Mouse (Mus musculus) embryonic stem cell, embryonic (primary cell): ENCODE results near the gene Ccdc134.

ENCODE experiments used
- CTCF ChIA-PET, 4 experiments: fragments of 300-600 bp in 2 of 4; fragments of 350-600 bp in 2 of 4; sonication (Branson Sonifier 250); formaldehyde crosslinking; loops; one replicate each; lab custom pipeline; 2022; ENCODE audit warnings: inconsistent platforms in 2 of 4; lab: Charles Lee
- POLR2A ChIA-PET, 4 experiments: fragments of 300-600 bp in 2 of 4; fragments of 350-600 bp in 2 of 4; sonication (Branson Sonifier 250); formaldehyde crosslinking; loops; one replicate each; lab custom pipeline; 2022; ENCODE audit warnings: antibody characterized with exemption in 4 of 4, inconsistent platforms in 1 of 4; lab: Charles Lee

Ccdc134 gene

DNA sequence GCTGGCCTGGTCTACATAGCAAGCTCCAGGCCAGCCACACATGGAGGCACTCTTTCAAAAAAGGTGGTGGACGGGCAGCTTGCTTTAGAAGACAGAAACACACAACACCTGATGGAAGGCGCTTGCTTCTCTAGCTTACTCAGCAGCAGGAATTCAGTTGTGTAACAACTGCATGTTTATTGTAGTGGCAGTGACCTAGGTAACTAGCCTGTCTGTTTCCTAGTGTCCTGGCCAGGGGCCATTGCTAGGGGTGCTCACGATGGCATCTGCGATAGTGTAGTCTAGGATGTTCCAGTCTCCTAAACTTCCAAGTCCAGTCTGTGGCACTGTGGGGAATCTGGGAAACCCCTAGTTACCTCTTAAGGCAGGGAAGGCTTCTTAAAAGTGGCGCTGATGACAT is 16.4 kb downstream of the Ccdc134 start:
- CTCF ChIA-PET: interaction anchor here in 3 of 4 experiments (1.2 to 7.1 kb wide), 5 partner anchors 21 to 93 kb away, joined by 3 to 48 read pairs (median 4); no protein-coding TSS in a partner anchor
- POLR2A ChIA-PET: interaction anchor here in 3 of 4 experiments (0.6 to 8.6 kb wide), 14 partner anchors 10 to 1005 kb away, joined by 3 to 208 read pairs (median 4); partner anchors contain the start of gene Poldip3 (in 1 of the 3)

DNA sequence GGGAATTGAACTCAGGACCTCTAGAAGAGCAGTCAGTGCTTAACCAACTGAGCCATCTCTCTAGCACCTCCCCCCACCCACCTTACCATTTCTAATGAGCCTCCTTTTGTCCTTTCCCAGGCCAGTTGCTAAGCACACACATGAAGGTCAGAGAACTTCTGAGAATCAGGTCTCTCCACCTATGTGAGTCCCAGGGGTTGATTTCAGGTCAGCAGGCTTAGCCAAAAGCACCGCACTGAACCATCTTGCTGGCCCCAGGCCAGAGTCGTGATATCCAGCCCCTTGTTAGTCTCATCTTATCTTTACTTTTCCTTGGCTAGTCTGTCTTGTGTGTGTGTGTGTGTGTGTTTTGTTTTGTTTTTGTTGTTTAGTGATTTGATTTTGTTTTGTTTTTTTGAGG is 17.7 kb downstream of the Ccdc134 start:
- CTCF ChIA-PET: interaction anchor here (0.7 to 7.1 kb wide), 13 partner anchors 8 to 126 kb away, joined by 3 to 48 read pairs (median 4); no protein-coding TSS in a partner anchor
- POLR2A ChIA-PET: interaction anchor here in 3 of 4 experiments (0.9 to 8.6 kb wide), 34 partner anchors 13 to 1004 kb away, joined by 3 to 208 read pairs (median 12); partner anchors contain the start of genes Pmm1 (in 2 of the 3), Poldip3 (in 2 of the 3), Cenpm (in 1 of the 3) and Naga (in 1 of the 3)

DNA sequence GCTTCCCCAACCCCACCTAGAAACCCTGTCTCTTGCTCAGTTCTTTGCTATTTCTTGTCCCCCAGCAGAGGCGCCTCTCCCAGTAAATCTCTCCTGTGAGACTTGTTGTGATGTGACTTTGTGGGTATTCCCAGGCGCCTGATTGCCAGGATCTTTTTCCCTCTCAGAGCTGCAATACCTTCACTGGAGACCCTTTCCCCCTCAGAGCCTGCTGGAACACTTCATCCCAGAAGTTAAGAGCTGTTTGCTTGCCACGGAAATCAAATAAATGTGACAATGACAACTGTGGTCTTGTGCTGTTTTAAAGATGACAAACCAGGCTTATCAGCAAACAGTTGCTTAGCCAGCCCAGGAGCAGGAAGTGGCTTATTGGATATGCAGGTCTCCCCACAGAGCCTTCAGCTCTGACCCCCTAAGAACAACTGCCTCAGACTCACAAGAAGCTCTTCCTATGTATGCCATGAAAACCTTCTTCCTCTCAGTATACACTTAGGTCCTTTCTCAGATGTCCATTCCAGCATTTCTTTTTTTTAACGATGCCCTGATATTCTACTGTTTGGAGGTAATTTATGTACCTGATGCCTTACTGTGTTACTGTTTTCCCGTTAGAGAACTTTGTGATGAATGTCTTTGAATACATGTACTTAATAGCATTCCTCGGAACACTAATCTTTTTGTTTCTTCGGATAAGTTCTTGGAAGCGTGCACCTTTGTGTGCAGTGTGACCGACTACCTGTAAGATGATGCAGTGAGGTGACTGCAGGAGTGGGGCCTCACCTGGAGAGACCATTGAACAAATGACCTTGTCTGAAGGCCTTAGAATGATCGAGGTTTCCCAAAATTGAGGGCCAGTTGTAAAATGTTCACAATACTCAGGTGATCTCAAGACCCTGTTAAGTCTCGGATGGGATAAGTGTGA is 18.4 kb downstream of the Ccdc134 start:
- ChIA-PET CTCF (interaction anchor here (0.6 to 7.1 kb wide), 27 partner anchors 8 to 446 kb away, joined by 3 to 48 read pairs (median 5); no protein-coding TSS in a partner anchor), POLR2A (interaction anchor here (0.5 to 8.6 kb wide), 157 partner anchors 8 to 1912 kb away, joined by 3 to 208 read pairs (median 5); partner anchors contain the start of genes Ccdc134 (in 3 of the 4), Cenpm (in 3 of the 4), Pmm1 (in 3 of the 4) and Poldip3 (in 3 of the 4))

DNA sequence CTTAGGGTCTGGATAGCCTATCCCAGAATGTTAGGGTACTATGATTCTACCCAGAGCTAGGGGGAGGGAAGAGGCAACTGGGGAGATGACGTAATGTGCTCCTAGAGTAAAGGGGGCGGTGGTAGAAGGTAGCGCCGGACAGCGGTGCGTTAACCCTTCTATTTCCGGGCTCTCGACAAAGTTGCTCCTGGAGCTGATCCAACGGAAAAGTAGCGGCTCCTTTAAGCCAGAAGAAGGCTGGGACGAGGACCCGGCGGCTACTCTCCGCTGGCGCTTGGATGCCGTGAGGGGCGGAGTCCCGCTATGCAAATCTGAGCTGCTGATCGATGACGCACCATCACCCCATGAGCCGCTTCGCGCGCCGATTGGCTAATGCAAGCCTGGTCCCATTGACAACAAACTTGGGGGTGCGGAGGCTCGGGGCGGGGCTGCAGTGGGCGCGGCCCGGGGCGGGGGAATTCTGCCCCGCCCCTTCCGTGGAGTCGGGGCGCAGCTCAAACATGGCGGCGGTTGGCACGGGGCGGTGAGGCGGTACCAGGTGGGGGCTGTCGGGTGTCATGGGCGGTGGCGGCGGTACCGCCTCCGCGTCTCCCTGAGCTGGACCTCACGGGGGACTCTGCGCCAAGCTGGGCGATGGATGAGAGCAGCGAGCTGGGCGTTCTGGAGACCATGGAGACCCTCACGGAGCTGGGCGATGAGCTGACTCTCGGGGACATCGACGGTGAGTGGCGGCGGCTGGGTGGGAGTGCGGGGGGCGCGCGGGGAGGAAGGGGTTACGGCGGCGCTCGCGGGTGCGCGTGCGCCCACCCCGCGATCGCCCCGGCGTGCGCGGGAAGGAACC is 19.3 kb downstream of the Ccdc134 start, which contains the start of gene Srebf2:
Srebf2 (plus strand) TSS at position 412 of the 841 bp plus-strand sequence.
- ChIA-PET CTCF (interaction anchor here (0.5 to 7.1 kb wide), 30 partner anchors 9 to 700 kb away, joined by 3 to 48 read pairs (median 4); no protein-coding TSS in a partner anchor), POLR2A (interaction anchor here (0.5 to 8.6 kb wide), 158 partner anchors 9 to 1913 kb away, joined by 3 to 208 read pairs (median 5); partner anchors contain the start of genes Ccdc134 (in 3 of the 4), Cenpm (in 3 of the 4), Pmm1 (in 3 of the 4) and Poldip3 (in 3 of the 4))

DNA sequence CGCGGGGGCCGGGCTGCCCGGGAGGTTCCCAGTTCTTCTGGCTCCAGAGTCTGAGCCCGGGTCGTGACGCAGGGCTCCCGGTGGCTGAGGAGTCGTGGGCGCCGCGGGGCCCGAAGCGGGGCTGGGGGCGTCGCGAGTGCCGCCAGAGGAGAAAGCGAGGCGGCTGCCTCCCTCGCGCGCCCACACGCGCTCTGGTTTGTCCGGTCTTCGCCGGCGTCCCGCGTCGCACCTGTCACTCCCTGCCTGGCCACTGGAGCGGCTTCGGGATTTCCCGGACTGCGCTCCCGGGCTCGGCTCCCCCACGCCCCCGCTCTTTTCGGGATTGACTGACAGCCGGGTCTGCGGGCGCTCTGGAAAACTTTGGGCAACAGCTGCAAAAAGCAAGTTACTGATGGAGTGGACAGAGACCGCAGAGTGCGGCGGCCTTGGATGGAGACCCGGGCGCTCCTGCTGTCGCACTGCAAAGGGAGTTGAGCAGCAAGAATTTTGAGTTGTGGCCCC is 19.9 kb downstream of the Ccdc134 start:
- ChIA-PET POLR2A (interaction anchor here (0.6 to 8.6 kb wide), 83 partner anchors 9 to 1002 kb away, joined by 3 to 208 read pairs (median 6); partner anchors contain the start of genes Cenpm (in 3 of the 4), Ccdc134 (in 2 of the 4), Poldip3 (in 2 of the 4) and Wbp2nl (in 2 of the 4)), CTCF (interaction anchor here in 3 of 4 experiments (0.6 to 7.1 kb wide), 8 partner anchors 18 to 207 kb away, joined by 3 to 48 read pairs (median 4); no protein-coding TSS in a partner anchor)

DNA sequence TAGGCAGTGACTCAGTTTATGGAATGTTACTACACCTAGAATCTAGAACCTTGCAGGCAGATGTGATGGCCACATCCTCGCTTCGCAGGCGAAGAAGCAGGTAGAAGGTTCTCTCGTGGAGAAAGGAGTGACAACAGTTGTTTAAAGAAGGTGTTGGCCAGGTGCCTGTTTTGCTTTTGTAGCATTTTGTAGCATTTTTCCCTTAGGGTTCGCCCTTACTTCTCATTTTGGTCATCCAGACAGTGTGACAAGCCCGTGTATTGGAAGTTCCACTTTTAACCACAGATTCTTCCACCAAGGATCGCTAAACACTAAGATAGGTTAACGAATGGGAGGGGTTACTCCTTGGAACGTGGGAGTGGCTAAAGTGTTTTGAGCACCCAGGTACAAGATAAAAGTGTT is 20.8 kb downstream of the Ccdc134 start:
- CTCF ChIA-PET: no interaction called here
- POLR2A ChIA-PET: interaction anchor here in 3 of 4 experiments (1.3 to 8.6 kb wide), 8 partner anchors 14 to 96 kb away, joined by 3 to 208 read pairs (median 63); partner anchors contain the start of gene Cenpm (in 1 of the 3)

DNA sequence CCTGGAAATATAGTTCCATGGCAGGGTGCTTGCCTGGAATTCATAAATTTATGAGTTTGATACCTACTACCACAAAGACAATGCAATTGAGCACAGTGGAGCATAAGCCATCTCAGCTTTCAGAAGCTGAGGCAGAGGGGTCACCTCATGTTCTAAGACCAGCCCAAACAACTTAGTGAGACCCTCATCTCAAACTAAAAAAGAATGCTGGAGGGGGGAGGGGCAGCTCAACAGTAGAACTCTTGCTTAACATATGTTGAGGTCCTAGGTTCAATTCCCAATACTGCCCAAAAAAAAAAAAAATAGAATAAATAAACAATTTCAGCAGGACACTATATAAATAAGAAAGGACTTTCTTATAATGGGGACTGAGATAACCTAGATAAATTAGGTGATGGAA is 22.3 kb downstream of the Ccdc134 start:
- ChIA-PET CTCF (interaction anchor here in 1 of 4 experiments (1.3 kb wide), 1 partner anchor 15 kb away, joined by 3 read pairs; no protein-coding TSS in a partner anchor), POLR2A (interaction anchor here in 3 of 4 experiments (0.6 to 3.5 kb wide), 12 partner anchors 10 to 724 kb away, joined by 3 to 16 read pairs (median 4); partner anchors contain the start of genes 1500009C09Rik (in 1 of the 3), Cenpm (in 1 of the 3) and Ndufa6 (in 1 of the 3))

- ChIA-PET CTCF (interaction anchor here in 1 of 4 experiments (1.8 kb wide), 1 partner anchor 14 kb away, joined by 14 read pairs; no protein-coding TSS in a partner anchor), POLR2A (interaction anchor here in 3 of 4 experiments (0.7 to 3.5 kb wide), 6 partner anchors 10 to 86 kb away, joined by 3 to 16 read pairs (median 4); no protein-coding TSS in a partner anchor)
These were observed 23.5 kb downstream of the Ccdc134 start for GRCm38 (mm10) chr15:82151176-82151575.

GRCm38 (mm10) chr15:82152022-82152421 is 24.3 kb downstream of the Ccdc134 start:
- POLR2A ChIA-PET: interaction anchor here in 3 of 4 experiments (0.6 to 3.5 kb wide), 22 partner anchors 9 to 1300 kb away, joined by 3 to 38 read pairs (median 4); partner anchors contain the start of genes Ccdc134 (in 1 of the 3) and Shisa8 (in 1 of the 3)
- CTCF ChIA-PET: interaction anchor here (0.6 to 2.3 kb wide), 8 partner anchors 13 to 119 kb away, joined by 3 to 14 read pairs (median 3); no protein-coding TSS in a partner anchor

- ChIA-PET POLR2A (interaction anchor here in 3 of 4 experiments (0.6 to 3.5 kb wide), 21 partner anchors 8 to 1301 kb away, joined by 3 to 38 read pairs (median 4); partner anchors contain the start of genes Ccdc134 (in 1 of the 3) and Shisa8 (in 1 of the 3)), CTCF (interaction anchor here in 3 of 4 experiments (0.6 to 2.3 kb wide), 8 partner anchors 12 to 119 kb away, joined by 3 to 14 read pairs (median 4); no protein-coding TSS in a partner anchor)
These were observed 24.7 kb downstream of the Ccdc134 start for GRCm38 (mm10) chr15:82152435-82152834.

- ChIA-PET CTCF (interaction anchor here in 2 of 4 experiments (1.0 to 1.1 kb wide), 2 partner anchors 9 to 11 kb away, joined by 3 to 4 read pairs; no protein-coding TSS in a partner anchor), POLR2A (interaction anchor here in 2 of 4 experiments (0.8 to 20.8 kb wide), 7 partner anchors 9 to 52 kb away, joined by 3 to 208 read pairs (median 4); partner anchors contain the start of gene Srebf2 (in 2 of the 2))
These were observed 28.6 kb downstream of the Ccdc134 start for GRCm38 (mm10) chr15:82156298-82156697.

DNA sequence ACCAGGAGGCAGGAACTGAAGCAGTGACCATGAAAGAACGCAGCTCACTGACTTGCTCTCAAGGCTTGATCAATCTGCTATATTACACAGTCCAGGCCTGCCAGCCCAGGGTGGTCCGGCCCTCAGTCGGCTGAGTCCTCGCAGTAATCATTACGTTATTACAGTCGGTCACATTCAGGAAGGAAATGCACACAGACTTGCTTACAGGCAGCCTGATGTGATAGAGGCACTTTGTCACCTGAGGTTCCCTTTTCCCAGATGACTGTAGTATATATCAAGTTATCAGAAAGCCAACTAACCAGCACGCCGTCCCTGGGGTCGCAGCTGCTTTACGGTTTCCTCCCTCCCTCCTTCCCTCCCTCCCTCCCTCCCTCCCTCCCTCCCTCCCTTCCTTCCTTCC is 29.2 kb downstream of the Ccdc134 start:
- ChIA-PET CTCF (interaction anchor here in 3 of 4 experiments (0.6 to 1.1 kb wide), 3 partner anchors 8 to 66 kb away, joined by 3 to 4 read pairs (median 3); no protein-coding TSS in a partner anchor), POLR2A (interaction anchor here in 2 of 4 experiments (0.6 to 20.8 kb wide), 7 partner anchors 8 to 673 kb away, joined by 3 to 208 read pairs (median 5); partner anchors contain the start of gene Srebf2 (in 2 of the 2))

DNA sequence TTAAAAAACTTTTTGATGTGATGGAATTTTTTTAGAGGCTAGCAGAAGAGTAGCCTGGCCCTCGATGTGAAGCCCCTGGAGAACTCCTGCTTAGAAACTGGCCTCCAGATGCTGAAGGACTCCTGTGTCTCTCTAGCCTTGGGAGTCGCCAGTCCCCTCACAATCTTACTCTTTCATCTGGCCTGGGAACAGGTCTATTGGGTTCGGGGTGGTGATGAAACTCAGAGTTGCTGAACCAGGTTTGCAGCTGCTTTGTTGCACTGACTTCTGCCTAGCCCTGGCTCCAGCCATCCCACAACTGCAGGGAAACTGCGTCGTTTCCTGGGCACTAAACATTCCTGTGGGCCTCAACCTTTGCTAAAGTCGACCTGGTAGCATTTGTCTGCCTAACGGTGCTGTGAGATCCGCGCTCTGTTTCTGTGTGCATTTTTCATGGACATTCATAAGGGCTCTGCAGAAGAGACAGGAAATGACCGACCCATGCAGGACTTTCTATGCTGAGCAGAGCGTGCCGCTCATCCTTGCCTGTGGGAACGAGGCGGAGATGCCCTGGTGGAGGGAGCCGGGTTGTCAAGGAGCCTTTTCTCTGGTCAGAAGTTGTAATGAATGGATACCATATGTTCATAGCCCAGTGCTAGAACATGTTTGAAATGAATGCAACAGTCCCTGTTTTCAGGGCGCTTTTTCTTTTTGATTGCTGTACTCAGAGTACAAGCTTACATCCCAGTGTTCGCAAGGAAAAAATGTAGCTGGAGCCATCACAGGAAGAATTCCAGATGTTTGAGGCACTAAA is 30.7 kb downstream of the Ccdc134 start:
- POLR2A ChIA-PET: interaction anchor here in 3 of 4 experiments (1.6 to 20.8 kb wide), 7 partner anchors 11 to 61 kb away, joined by 3 to 208 read pairs (median 11); partner anchors contain the start of gene Srebf2 (in 3 of the 3)

DNA sequence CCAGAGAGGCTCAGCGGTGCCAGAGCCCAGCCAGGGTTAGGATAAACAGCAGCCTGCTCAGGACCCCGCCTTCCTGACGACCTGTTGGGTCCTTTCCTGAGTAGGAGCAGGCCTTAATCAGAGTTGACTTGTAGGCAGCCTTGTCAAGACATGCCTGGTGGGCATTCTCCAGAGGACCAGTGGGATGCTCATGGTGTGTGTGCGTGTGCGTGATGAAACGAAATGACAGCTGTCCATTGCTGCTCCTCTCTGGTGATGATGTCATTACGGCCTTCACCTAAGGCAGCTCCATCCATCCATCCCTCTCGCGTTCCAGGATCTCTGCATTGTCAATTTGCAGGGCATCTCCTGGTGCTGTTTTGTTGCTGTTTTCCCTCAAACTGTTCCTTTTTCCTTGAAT is 31.7 kb downstream of the Ccdc134 start:
- POLR2A ChIA-PET: interaction anchor here in 3 of 4 experiments (0.8 to 20.8 kb wide), 10 partner anchors 12 to 73 kb away, joined by 3 to 208 read pairs (median 6); partner anchors contain the start of gene Srebf2 (in 3 of the 3)
- CTCF ChIA-PET: interaction anchor here in 1 of 4 experiments (1.1 kb wide), 1 partner anchor 94 kb away, joined by 3 read pairs; no protein-coding TSS in a partner anchor

More for the DNA sequence above, 30.7 kb downstream of the Ccdc134 start:
- CTCF ChIA-PET: no interaction called here
